Mouse (Mus musculus) liver, adult 2 months (tissue): ENCODE results near the gene 9530068E07Rik. TPM values are rescaled to one million over a fixed set of nuclear protein-coding genes. Genes with fewer than 3 reads are reported as not detected.
A peak's percentile ranks its signal among the peaks of the same experiment; 100 is the strongest.

Source experiments
- DNase-seq: peaks from one replicate; pipeline ENCODE4 v3.0.0-alpha.2; 2011; ENCODE audit warnings: low read depth, low spot score; ENCODE audit errors: extremely low read depth
- H3K27ac ChIP-seq: fragments of 200-500 bp; replicated peaks from 2 replicates; pipeline ENCODE4 v1.5.1; 2012; ENCODE audit warnings: low read depth, mild to moderate bottlenecking, control low read depth, inconsistent platforms, low read length; ENCODE audit not compliant: insufficient read depth
- H3K27me3 ChIP-seq: fragments of 200-500 bp; 2 replicates; pipeline ENCODE4 v1.6.1; 2012; ENCODE audit warnings: mild to moderate bottlenecking, moderate library complexity, low read length, inconsistent platforms; ENCODE audit not compliant: control insufficient read depth, insufficient read depth
- H3K36me3 ChIP-seq: fragments of 200-500 bp; 2 replicates; pipeline ENCODE4 v1.6.1; 2012; ENCODE audit warnings: low read length, inconsistent platforms; ENCODE audit not compliant: control insufficient read depth, insufficient read depth
- H3K4me1 ChIP-seq: fragments of 200-500 bp; 2 replicates; pipeline ENCODE4 v1.6.1; 2011; ENCODE audit warnings: low read length; ENCODE audit not compliant: control insufficient read depth, insufficient read depth
- H3K4me3 ChIP-seq: fragments of 200-500 bp; 2 replicates; pipeline ENCODE4 v1.5.1; 2011; ENCODE audit warnings: low read depth, mild to moderate bottlenecking, control low read depth, low read length, moderate library complexity; ENCODE audit not compliant: insufficient read depth
- H3K79me2 ChIP-seq: fragments of 200-500 bp; 2 replicates; pipeline ENCODE4 v1.6.1; 2012; ENCODE audit warnings: inconsistent platforms, mild to moderate bottlenecking, low read length, moderate library complexity; ENCODE audit not compliant: control insufficient read depth, insufficient read depth
- H3K9ac ChIP-seq: fragments of 200-500 bp; 2 replicates; pipeline ENCODE4 v1.6.1; 2012; ENCODE audit warnings: low read depth, mild to moderate bottlenecking, control low read depth, inconsistent platforms, low read length
- CTCF ChIP-seq: fragments of 200-500 bp; IDR thresholded peaks from 2 replicates; pipeline ENCODE4 v1.5.1; 2011; ENCODE audit warnings: low read depth, low read length, control low read depth
- POLR2A ChIP-seq: fragments of 200-500 bp; IDR thresholded peaks from 2 replicates; pipeline ENCODE4 v1.6.1; 2011; ENCODE audit warnings: low read length, control low read depth; ENCODE audit not compliant: insufficient read depth; ENCODE audit errors: extremely low read depth
- WGBS: fragments of 180-500 bp; shearing (Covaris S2); methylation state at CpG from one replicate; pipeline ENCODE4 v1.1.7; 2018; 5-methylcytosine and 5-hydroxymethylcytosine counted together
- polyA plus RNA-seq: library from polyadenylated mRNA; depleted of rRNA; stranded (reverse); fragments of >200 nt; gene quantifications from 2 replicates; pipeline ENCODE4 v1.2.3, GENCODE M21; 2012; rRNA removed
- total RNA-seq: library from RNA; depleted of rRNA; stranded (reverse); fragments of >200 nt; gene quantifications from 2 replicates; pipeline ENCODE4 v1.2.3, GENCODE M21; 2014; rRNA removed

The 9530068E07Rik gene
- total RNA-seq, result 110 and 121 TPM in 2 replicates
- polyA plus RNA-seq, result 111 and 123 TPM in 2 replicates

- H3K79me2 ChIP-seq, result peaks cover 25% of the 10 kb centered on the region
- H3K4me3 ChIP-seq, result peak within 1 kb of the TSS; percentile 89
- TF ChIP-seq CTCF (no peak), POLR2A (peak; percentile 72; the same call in 1 of the 2 replicates)
- peaks cover 13% of the 10 kb centered on the region for H3K4me1 ChIP-seq
- 2% methylated on average over 38 of the region's 38 CpGs for WGBS
- H3K9ac ChIP-seq, result peak within 1 kb of the TSS; percentile 94
- H3K36me3 ChIP-seq, result no peaks in the 10 kb centered on the region
- H3K27ac ChIP-seq, result peak within 1 kb of the TSS; percentile 90
- no peaks in the 10 kb centered on the region for H3K27me3 ChIP-seq
- DNase-seq, result peak; percentile 86
Measured at GRCm38 (mm10) chr11:52395940-52396596, at the start of gene 9530068E07Rik. Gene 9530068E07Rik (plus strand): TSS chr11:52396428.

GRCm38 (mm10) chr11:52346635-52347005, 49.6 kb upstream of the 9530068E07Rik start:
- H3K4me3 ChIP-seq, result peak overlapping the region; percentile 31; the same call in 1 of the 2 replicates
- no peak overlapping the region for H3K27ac ChIP-seq
- no peak overlapping the region for H3K9ac ChIP-seq
- H3K27me3 ChIP-seq, result no peaks in the 10 kb centered on the region
- TF ChIP-seq CTCF (no peak), POLR2A (no peak)
- no peak for DNase-seq
- peaks cover 6% of the 10 kb centered on the region for H3K4me1 ChIP-seq
- H3K36me3 ChIP-seq, result no peaks in the 10 kb centered on the region
- no peaks in the 10 kb centered on the region for H3K79me2 ChIP-seq
- 12% methylated on average over 12 of the region's 12 CpGs for WGBS

- Histone ChIP-seq H3K36me3 (no peaks in the 10 kb centered on the region), H3K79me2 (no peaks in the 10 kb centered on the region), H3K27ac (no peak overlapping the region), H3K27me3 (no peaks in the 10 kb centered on the region), H3K4me3 (no peak overlapping the region), H3K4me1 (peaks cover 9% of the 10 kb centered on the region), H3K9ac (no peak overlapping the region)
- TF ChIP-seq POLR2A, result no peak
- no peak for TF ChIP-seq CTCF
- WGBS, result 86% methylated on average over 4 of the region's 4 CpGs
- no peak for DNase-seq
Measured at GRCm38 (mm10) chr11:52348156-52348555, 48.1 kb upstream of the 9530068E07Rik start.

GRCm38 (mm10) chr11:52348724-52349123, 47.5 kb upstream of the 9530068E07Rik start:
- H3K36me3 ChIP-seq, result no peaks in the 10 kb centered on the region
- H3K27me3 ChIP-seq, result no peaks in the 10 kb centered on the region
- H3K4me1 ChIP-seq, result peaks cover 9% of the 10 kb centered on the region
- TF ChIP-seq CTCF (peak; percentile 41), POLR2A (no peak)
- H3K27ac ChIP-seq, result no peak overlapping the region
- DNase-seq, result no peak
- no peak overlapping the region for H3K4me3 ChIP-seq
- 84% methylated on average over 3 of the region's 3 CpGs for WGBS
- H3K9ac ChIP-seq, result no peak overlapping the region
- no peaks in the 10 kb centered on the region for H3K79me2 ChIP-seq

- WGBS, result 0% methylated on average over 9 of the region's 9 CpGs
- H3K79me2 ChIP-seq, result no peaks in the 10 kb centered on the region
- H3K9ac ChIP-seq, result no peak overlapping the region
- no peaks in the 10 kb centered on the region for H3K36me3 ChIP-seq
- H3K4me1 ChIP-seq, result peaks cover 9% of the 10 kb centered on the region
- DNase-seq, result peak; percentile 87
- H3K27me3 ChIP-seq, result no peaks in the 10 kb centered on the region
- peak overlapping the region; percentile 70 for H3K27ac ChIP-seq
- H3K4me3 ChIP-seq, result no peak overlapping the region
- no peak for TF ChIP-seq POLR2A
- TF ChIP-seq CTCF, result 0 out of 2 replicates have a peak, but pooled peaks have one; percentile 17
Measured at GRCm38 (mm10) chr11:52350924-52351323, 45.3 kb upstream of the 9530068E07Rik start.

- no peaks in the 10 kb centered on the region for H3K36me3 ChIP-seq
- no peak overlapping the region for H3K9ac ChIP-seq
- H3K4me1 ChIP-seq, result peaks cover 9% of the 10 kb centered on the region
- no peak for DNase-seq
- TF ChIP-seq CTCF, result no peak
- no peak overlapping the region for H3K27ac ChIP-seq
- H3K4me3 ChIP-seq, result no peak overlapping the region
- H3K27me3 ChIP-seq, result no peaks in the 10 kb centered on the region
- no peaks in the 10 kb centered on the region for H3K79me2 ChIP-seq
- 93% methylated on average over 3 of the region's 3 CpGs for WGBS
Measured at GRCm38 (mm10) chr11:52352271-52352670, 44.0 kb upstream of the 9530068E07Rik start.
